Mouse (Mus musculus): ENCODE data around the gene Dennd2c.
"Not testable (repeated sequence)": the region's sequence is repeated elsewhere in the genome, so short reads cannot be mapped to it uniquely, and the experiment has no call there.

Gene Dennd2c

GRCm38 (mm10) chr3:103214593-103215285 is 112.3 kb downstream of the Dennd2c start:
- no peak for DNase-seq (ENCODE audit: low spot score in 2 of 2)

GRCm38 (mm10) chr3:103215399-103215798 is 113.0 kb downstream of the Dennd2c start:
- not testable (repeated sequence) for DNase-seq (ENCODE audit: low spot score in 2 of 2)
